Mouse (Mus musculus): ENCODE measurements at regions not wholly inside any gene's neighbourhood (a gene's known extent, or its start where the extent isn't known, plus 50 kb on each side); places are given as distances from the start of the nearest gene placed in this dataset.

- no peak for TF ChIP-seq CTCF (IDR thresholded peaks at IDR 0.05; ENCODE audit: low read depth)
- TF ChIP-seq EP300 (IDR thresholded peaks at IDR 0.05; ENCODE audit: low read depth): no peak
These were observed 61.7 kb upstream of the Ssx2ip start for GRCm38 (mm10) chr3:146342727-146343126.
